Mouse (Mus musculus): ENCODE data around the gene A630023A22Rik. TPM values are rescaled to one million over a fixed set of nuclear protein-coding genes. Genes with fewer than 3 reads are reported as not detected.

The A630023A22Rik gene
- polyA plus RNA-seq, 1 experiment from 2014 or later = not detected

- no peak overlapping the region for H3K4me3 ChIP-seq
Observed at GRCm38 (mm10) chr14:34114311-34114710, 11.8 kb upstream of the A630023A22Rik start.

GRCm38 (mm10) chr14:34107594-34107993 lies 5.0 kb upstream of the A630023A22Rik start:
- no peak overlapping the region for H3K27ac ChIP-seq
- H3K4me1 ChIP-seq = no peaks in the 10 kb centered on the region
- no peaks in the 10 kb centered on the region for H3K27me3 ChIP-seq
- no peak for ATAC-seq
- H3K4me2 ChIP-seq = no peak overlapping the region
- no peaks in the 10 kb centered on the region for H3K9me3 ChIP-seq (replicated peaks)
- no peak overlapping the region for H3K4me3 ChIP-seq
- WGBS = 84% methylated on average over 4 of the region's 4 CpGs
- H3K36me3 ChIP-seq (ENCODE audit: poor library complexity, severe bottlenecking) = no peaks in the 10 kb centered on the region
- no peak overlapping the region for H3K9ac ChIP-seq

More at GRCm38 (mm10) chr14:34114311-34114710, 11.8 kb upstream of the A630023A22Rik start:
- H3K27ac ChIP-seq = no peak overlapping the region
- ATAC-seq = no peak
- H3K9me3 ChIP-seq (replicated peaks) = no peaks in the 10 kb centered on the region
- no peaks in the 10 kb centered on the region for H3K4me1 ChIP-seq
- H3K36me3 ChIP-seq (ENCODE audit: poor library complexity, severe bottlenecking) = no peaks in the 10 kb centered on the region
- 94% methylated on average over 4 of the region's 4 CpGs for WGBS
- no peak overlapping the region for H3K4me2 ChIP-seq
- no peak overlapping the region for H3K9ac ChIP-seq
- no peaks in the 10 kb centered on the region for H3K27me3 ChIP-seq

- no peaks in the 10 kb centered on the region for H3K36me3 ChIP-seq (ENCODE audit: poor library complexity, severe bottlenecking)
- no peaks in the 10 kb centered on the region for H3K9me3 ChIP-seq (replicated peaks)
- no peak for ATAC-seq
- no peak overlapping the region for H3K4me3 ChIP-seq
- H3K27ac ChIP-seq = no peak overlapping the region
- H3K4me1 ChIP-seq = no peaks in the 10 kb centered on the region
- no peaks in the 10 kb centered on the region for H3K27me3 ChIP-seq
- H3K9ac ChIP-seq = no peak overlapping the region
- no peak overlapping the region for H3K4me2 ChIP-seq
- WGBS = 60% methylated on average over 11 of the region's 12 CpGs
Observed at GRCm38 (mm10) chr14:34106389-34107062, 4.0 kb upstream of the A630023A22Rik start.

- Histone ChIP-seq H3K27me3 (no peaks in the 10 kb centered on the region), H3K4me2 (no peak overlapping the region), H3K4me3 (no peak overlapping the region), H3K9ac (no peak overlapping the region), H3K27ac (no peak overlapping the region), H3K36me3 (ENCODE audit: poor library complexity, severe bottlenecking) (no peaks in the 10 kb centered on the region), H3K4me1 (no peaks in the 10 kb centered on the region), H3K9me3 (replicated peaks) (no peaks in the 10 kb centered on the region)
- 23% methylated on average over 8 of the region's 8 CpGs for WGBS
- ATAC-seq = peak; percentile 19; the same call in 1 of the 2 replicates
Observed at GRCm38 (mm10) chr14:34104892-34105291, 2.3 kb upstream of the A630023A22Rik start.

- no peak overlapping the region for H3K4me2 ChIP-seq
- H3K27me3 ChIP-seq = no peaks in the 10 kb centered on the region
- H3K36me3 ChIP-seq (ENCODE audit: poor library complexity, severe bottlenecking) = no peaks in the 10 kb centered on the region
- no peak overlapping the region for H3K4me3 ChIP-seq
- ATAC-seq = no peak
- no peaks in the 10 kb centered on the region for H3K9me3 ChIP-seq (replicated peaks)
- no peak overlapping the region for H3K9ac ChIP-seq
- 79% methylated on average over 3 of the region's 3 CpGs for WGBS
- H3K27ac ChIP-seq = no peak overlapping the region
- H3K4me1 ChIP-seq = no peaks in the 10 kb centered on the region
Observed at GRCm38 (mm10) chr14:34103855-34104254, 1.3 kb upstream of the A630023A22Rik start.

- no peaks in the 10 kb centered on the region for H3K27me3 ChIP-seq
- ATAC-seq = no peak
- H3K4me3 ChIP-seq = no peak overlapping the region
- H3K36me3 ChIP-seq (ENCODE audit: poor library complexity, severe bottlenecking) = no peaks in the 10 kb centered on the region
- H3K9ac ChIP-seq = no peak overlapping the region
- H3K4me2 ChIP-seq = no peak overlapping the region
- no peaks in the 10 kb centered on the region for H3K4me1 ChIP-seq
- 75% methylated on average over 5 of the region's 5 CpGs for WGBS
- H3K27ac ChIP-seq = no peak overlapping the region
- H3K9me3 ChIP-seq (replicated peaks) = no peaks in the 10 kb centered on the region
Observed at GRCm38 (mm10) chr14:34096161-34096560, 6.4 kb downstream of the A630023A22Rik start.

GRCm38 (mm10) chr14:34092856-34093255 lies 9.7 kb downstream of the A630023A22Rik start:
- 73% methylated on average over 1 of the region's 1 CpGs for WGBS
- no peaks in the 10 kb centered on the region for H3K9me3 ChIP-seq (replicated peaks)

GRCm38 (mm10) chr14:34091475-34091874 lies 11.1 kb downstream of the A630023A22Rik start:
- H3K9me3 ChIP-seq (replicated peaks) = no peaks in the 10 kb centered on the region
- 80% methylated on average over 5 of the region's 5 CpGs for WGBS
- H3K4me2 ChIP-seq = no peak overlapping the region
- no peaks in the 10 kb centered on the region for H3K27me3 ChIP-seq
- ATAC-seq = no peak
- no peaks in the 10 kb centered on the region for H3K4me1 ChIP-seq
- H3K27ac ChIP-seq = no peak overlapping the region
- H3K9ac ChIP-seq = no peak overlapping the region
- H3K4me3 ChIP-seq = no peak overlapping the region
- no peaks in the 10 kb centered on the region for H3K36me3 ChIP-seq (ENCODE audit: poor library complexity, severe bottlenecking)

More at GRCm38 (mm10) chr14:34092856-34093255, 9.7 kb downstream of the A630023A22Rik start:
- Histone ChIP-seq H3K4me3 (no peak overlapping the region), H3K27me3 (no peaks in the 10 kb centered on the region), H3K27ac (no peak overlapping the region), H3K36me3 (ENCODE audit: poor library complexity, severe bottlenecking) (no peaks in the 10 kb centered on the region), H3K4me1 (no peaks in the 10 kb centered on the region), H3K4me2 (no peak overlapping the region), H3K9ac (no peak overlapping the region)
- ATAC-seq = no peak

GRCm38 (mm10) chr14:34089796-34090195 lies 12.8 kb downstream of the A630023A22Rik start:
- no peaks in the 10 kb centered on the region for H3K4me1 ChIP-seq
- no peak overlapping the region for H3K27ac ChIP-seq
- H3K36me3 ChIP-seq (ENCODE audit: poor library complexity, severe bottlenecking) = no peaks in the 10 kb centered on the region
- 94% methylated on average over 8 of the region's 8 CpGs for WGBS
- no peak overlapping the region for H3K9ac ChIP-seq
- no peak for ATAC-seq
- H3K27me3 ChIP-seq = no peaks in the 10 kb centered on the region
- no peak overlapping the region for H3K4me2 ChIP-seq
- no peaks in the 10 kb centered on the region for H3K9me3 ChIP-seq (replicated peaks)
- no peak overlapping the region for H3K4me3 ChIP-seq

- WGBS = 80% methylated on average over 2 of the region's 2 CpGs
- Histone ChIP-seq H3K4me2 (no peak overlapping the region), H3K36me3 (ENCODE audit: poor library complexity, severe bottlenecking) (no peaks in the 10 kb centered on the region), H3K4me1 (no peaks in the 10 kb centered on the region), H3K27ac (no peak overlapping the region), H3K9ac (no peak overlapping the region), H3K9me3 (replicated peaks) (no peaks in the 10 kb centered on the region), H3K27me3 (0 out of 2 replicates have a peak, but pooled peaks cover 3% of the 10 kb centered on the region), H3K4me3 (no peak overlapping the region)
- ATAC-seq = no peak
Observed at GRCm38 (mm10) chr14:34087856-34088398, 14.6 kb downstream of the A630023A22Rik start.

- 0 out of 2 replicates have a peak, but pooled peaks cover 3% of the 10 kb centered on the region for H3K27me3 ChIP-seq
- no peak for ATAC-seq
- H3K4me1 ChIP-seq = no peaks in the 10 kb centered on the region
- H3K9me3 ChIP-seq (replicated peaks) = no peaks in the 10 kb centered on the region
- no peak overlapping the region for H3K4me3 ChIP-seq
- no peak overlapping the region for H3K27ac ChIP-seq
- H3K36me3 ChIP-seq (ENCODE audit: poor library complexity, severe bottlenecking) = no peaks in the 10 kb centered on the region
- H3K9ac ChIP-seq = no peak overlapping the region
- no peak overlapping the region for H3K4me2 ChIP-seq
- 64% methylated on average over 4 of the region's 4 CpGs for WGBS
Observed at GRCm38 (mm10) chr14:34086806-34087205, 15.7 kb downstream of the A630023A22Rik start.

- H3K9me3 ChIP-seq (replicated peaks) = no peaks in the 10 kb centered on the region
- no peak within 1 kb of the TSS for H3K9ac ChIP-seq
- ATAC-seq = no peak
- H3K27ac ChIP-seq = no peak within 1 kb of the TSS
- H3K4me3 ChIP-seq = no peak within 1 kb of the TSS
- no peaks in the 10 kb centered on the region for H3K36me3 ChIP-seq (ENCODE audit: poor library complexity, severe bottlenecking)
- 69% methylated on average over 4 of the region's 4 CpGs for WGBS
- H3K4me2 ChIP-seq = no peak within 1 kb of the TSS
- no peaks in the 10 kb centered on the region for H3K4me1 ChIP-seq
- H3K27me3 ChIP-seq = 0 out of 2 replicates have a peak, but pooled peaks cover 5% of the 10 kb centered on the region
Observed at GRCm38 (mm10) chr14:34085731-34086130, 16.8 kb downstream of the A630023A22Rik start, which contains the start of gene Anxa8. Gene Anxa8 (plus strand): TSS chr14:34085981.

All from forebrain, embryonic 13.5 days (tissue).